Mouse (Mus musculus): Measurements from ENCODE around the gene Trpc1. TPM values are rescaled to one million over a fixed set of nuclear protein-coding genes. Genes with fewer than 3 reads are reported as not detected.

The Trpc1 gene
- total and polyA plus RNA-seq, 3 experiments, result 0.38 TPM; not detected in 2

DNA sequence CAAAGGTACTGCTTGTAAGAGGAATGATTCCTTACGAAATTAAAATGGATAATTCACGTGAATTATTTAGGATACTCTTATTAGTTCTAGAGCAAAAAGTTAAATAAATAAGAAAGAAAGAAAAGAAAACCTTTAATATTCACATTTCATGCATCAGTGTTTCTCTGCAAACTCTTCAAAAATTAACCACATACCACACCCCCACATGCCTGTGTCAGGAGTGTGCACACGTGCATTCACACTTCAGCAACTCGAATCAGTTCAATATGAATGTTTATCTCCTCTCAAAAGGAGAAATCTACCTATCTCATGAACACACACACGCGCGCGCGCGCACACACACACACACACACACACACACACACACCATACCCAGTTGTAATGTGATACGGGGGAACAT is 69.5 kb downstream of the Trpc1 start:
- H3K36me3 ChIP-seq (replicated peaks), result no peaks in the 10 kb centered on the region
- no peaks in the 10 kb centered on the region for H3K4me1 ChIP-seq (ENCODE audit: insufficient read depth, low read depth, low read length)
- DNase-seq (ENCODE audit: low spot score), result no peak
- no peak for TF ChIP-seq GATA2 (IDR thresholded peaks at IDR 0.05; ENCODE audit: borderline replicate concordance, low read depth, low read length)
- no peak for TF ChIP-seq GATA1 (IDR thresholded peaks at IDR 0.05; ENCODE audit: borderline replicate concordance, low read length)
- no peak for TF ChIP-seq TAL1 (conservative IDR thresholded peaks at IDR 0.05; ENCODE audit: low read depth, low read length)
- no peak for TF ChIP-seq POLR2AphosphoS5 (IDR thresholded peaks at IDR 0.05; ENCODE audit: insufficient replicate concordance, low read depth, low read length)
- no peak for TF ChIP-seq CTCF (IDR thresholded peaks at IDR 0.05; ENCODE audit: low read depth, low read length)
- H3K27me3 ChIP-seq (ENCODE audit: insufficient read depth, low read length), result no peaks in the 10 kb centered on the region; the same call in 1 of the 2 replicates
- no peak overlapping the region for H3K4me3 ChIP-seq (ENCODE audit: low read depth, low read length)
- H3K9me3 ChIP-seq (replicated peaks), result peaks cover 2% of the 10 kb centered on the region; the same call in 1 of the 2 replicates
- no peak for ATAC-seq (ENCODE audit: extremely low read depth, insufficient number of reproducible peaks, low FRiP score, poor library complexity, severe bottlenecking)

DNA sequence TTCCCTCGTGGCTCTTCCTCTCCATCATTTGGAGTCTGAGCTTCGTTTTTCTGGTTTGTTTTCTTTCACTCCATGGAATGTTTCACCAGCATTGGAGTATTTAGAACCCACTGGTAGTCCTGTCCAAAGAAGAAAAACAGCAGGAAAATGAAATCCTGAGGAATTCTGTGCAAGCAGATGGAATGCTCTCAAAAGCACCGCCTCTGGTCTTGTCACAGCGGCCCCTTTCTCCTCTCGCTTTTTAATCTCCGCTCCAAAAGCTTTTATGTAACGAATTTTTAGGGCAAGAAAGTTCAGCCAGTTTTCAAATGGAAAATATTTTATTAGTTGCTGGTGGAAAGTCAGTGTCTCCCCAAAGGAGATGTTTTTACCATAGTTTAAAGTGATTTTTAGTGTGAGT is 70.2 kb downstream of the Trpc1 start:
- DNase-seq (ENCODE audit: low spot score) (no peak), ATAC-seq (ENCODE audit: extremely low read depth, insufficient number of reproducible peaks, low FRiP score, poor library complexity, severe bottlenecking) (no peak)
- no peaks in the 10 kb centered on the region for H3K36me3 ChIP-seq (replicated peaks)
- no peak for TF ChIP-seq GATA1 (IDR thresholded peaks at IDR 0.05; ENCODE audit: borderline replicate concordance, low read length)
- TF ChIP-seq GATA2 (IDR thresholded peaks at IDR 0.05; ENCODE audit: borderline replicate concordance, low read depth, low read length), result no peak
- TF ChIP-seq TAL1 (conservative IDR thresholded peaks at IDR 0.05; ENCODE audit: low read depth, low read length), result no peak
- no peak for TF ChIP-seq CTCF (IDR thresholded peaks at IDR 0.05; ENCODE audit: low read depth, low read length)
- TF ChIP-seq POLR2AphosphoS5 (IDR thresholded peaks at IDR 0.05; ENCODE audit: insufficient replicate concordance, low read depth, low read length), result no peak
- H3K4me1 ChIP-seq (ENCODE audit: insufficient read depth, low read depth, low read length), result no peaks in the 10 kb centered on the region
- no peaks in the 10 kb centered on the region for H3K27me3 ChIP-seq (ENCODE audit: insufficient read depth, low read length)
- peaks cover 2% of the 10 kb centered on the region; the same call in 1 of the 2 replicates for H3K9me3 ChIP-seq (replicated peaks)
- no peak overlapping the region for H3K4me3 ChIP-seq (ENCODE audit: low read depth, low read length)

DNA sequence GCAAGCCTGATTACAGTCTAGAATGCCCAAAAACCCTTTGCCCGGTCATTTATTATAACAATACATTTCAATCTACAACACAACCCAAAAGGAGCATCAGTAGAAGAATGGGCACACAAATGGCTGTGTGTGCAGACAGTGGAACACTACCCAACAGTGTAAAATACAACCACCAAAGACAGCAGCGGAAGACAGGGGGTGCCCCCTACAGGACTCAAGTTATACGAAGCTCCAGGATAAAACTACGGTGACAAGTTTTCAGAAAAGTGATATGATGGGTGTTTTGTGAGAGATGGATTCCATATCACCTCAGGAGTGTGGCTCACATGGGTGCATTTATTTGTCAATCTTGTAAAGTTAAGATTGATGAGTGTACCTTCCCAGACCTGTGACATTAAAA is 74.2 kb downstream of the Trpc1 start:
- Histone ChIP-seq H3K27me3 (ENCODE audit: insufficient read depth, low read length) (no peaks in the 10 kb centered on the region), H3K4me3 (ENCODE audit: low read depth, low read length) (no peak overlapping the region), H3K4me1 (ENCODE audit: insufficient read depth, low read depth, low read length) (no peaks in the 10 kb centered on the region), H3K36me3 (replicated peaks) (no peaks in the 10 kb centered on the region), H3K9me3 (replicated peaks) (peaks cover 2% of the 10 kb centered on the region)
- ATAC-seq (ENCODE audit: extremely low read depth, insufficient number of reproducible peaks, low FRiP score, poor library complexity, severe bottlenecking) (no peak), DNase-seq (ENCODE audit: low spot score) (no peak)
- TF ChIP-seq GATA1 (IDR thresholded peaks at IDR 0.05; ENCODE audit: borderline replicate concordance, low read length), result no peak
- no peak for TF ChIP-seq GATA2 (IDR thresholded peaks at IDR 0.05; ENCODE audit: borderline replicate concordance, low read depth, low read length)
- TF ChIP-seq CTCF (IDR thresholded peaks at IDR 0.05; ENCODE audit: low read depth, low read length), result no peak
- TF ChIP-seq POLR2AphosphoS5 (IDR thresholded peaks at IDR 0.05; ENCODE audit: insufficient replicate concordance, low read depth, low read length), result no peak
- TF ChIP-seq TAL1 (conservative IDR thresholded peaks at IDR 0.05; ENCODE audit: low read depth, low read length), result no peak

DNA sequence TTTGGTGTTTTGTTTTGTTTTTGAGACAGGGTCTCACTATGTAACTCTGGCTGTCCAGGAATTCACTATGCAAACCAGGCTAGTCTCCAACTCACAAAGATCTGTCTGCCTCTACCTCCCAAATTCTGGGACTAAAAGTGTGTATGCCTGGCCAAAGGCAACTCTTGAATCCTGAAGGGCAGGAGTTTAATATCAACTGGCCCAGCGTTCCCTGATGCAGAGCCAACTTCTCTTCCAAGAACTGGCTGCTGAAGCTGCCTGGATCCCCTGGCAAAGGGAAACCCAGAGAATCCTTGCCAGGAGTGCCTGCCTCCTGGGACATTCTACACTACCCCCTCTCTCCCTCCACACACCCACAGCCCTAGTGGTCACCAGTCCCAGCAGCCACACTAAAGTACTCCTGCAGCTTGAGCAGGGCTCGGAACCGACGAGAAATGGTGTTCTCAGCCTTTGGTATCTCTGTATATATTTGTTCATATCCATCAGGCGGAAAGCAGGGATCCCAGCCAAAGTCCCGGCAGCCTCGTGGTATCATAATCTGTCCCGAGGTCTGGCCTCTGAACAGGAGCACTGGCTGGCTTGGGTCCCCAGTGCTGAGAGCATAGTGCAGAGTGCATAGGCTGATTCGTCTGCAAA is 75.0 kb downstream of the Trpc1 start:
- TF ChIP-seq POLR2AphosphoS5 (IDR thresholded peaks at IDR 0.05; ENCODE audit: insufficient replicate concordance, low read depth, low read length) (no peak), GATA2 (IDR thresholded peaks at IDR 0.05; ENCODE audit: borderline replicate concordance, low read depth, low read length) (no peak)
- no peak for ATAC-seq (ENCODE audit: extremely low read depth, insufficient number of reproducible peaks, low FRiP score, poor library complexity, severe bottlenecking)
- Histone ChIP-seq H3K4me3 (ENCODE audit: low read depth, low read length) (no peak overlapping the region), H3K4me1 (ENCODE audit: insufficient read depth, low read depth, low read length) (no peaks in the 10 kb centered on the region), H3K9me3 (replicated peaks) (peaks cover 2% of the 10 kb centered on the region), H3K27me3 (ENCODE audit: insufficient read depth, low read length) (no peaks in the 10 kb centered on the region), H3K36me3 (replicated peaks) (no peaks in the 10 kb centered on the region)
- no peak for DNase-seq (ENCODE audit: low spot score)

DNA sequence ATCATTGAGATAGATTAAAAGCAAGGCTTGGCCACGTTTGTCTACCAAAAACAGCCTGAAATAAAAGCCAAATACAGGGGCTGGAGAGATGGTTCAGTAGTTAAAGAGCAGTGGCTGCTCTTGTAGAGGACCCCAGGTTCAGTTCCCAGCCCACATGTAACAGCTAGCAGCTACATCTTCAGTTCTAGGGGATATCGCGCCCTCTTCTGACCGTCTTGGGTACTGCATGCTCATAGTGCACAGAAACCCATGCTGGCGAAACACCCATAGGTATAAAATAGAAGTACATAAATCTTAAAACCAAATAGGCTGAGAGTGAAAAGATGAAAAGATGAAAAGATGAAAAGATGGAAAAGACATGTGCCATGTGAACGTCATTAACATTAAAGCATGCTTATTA is 77.4 kb downstream of the Trpc1 start:
- Histone ChIP-seq H3K4me3 (ENCODE audit: low read depth, low read length) (no peak overlapping the region), H3K4me1 (ENCODE audit: insufficient read depth, low read depth, low read length) (no peaks in the 10 kb centered on the region), H3K27me3 (ENCODE audit: insufficient read depth, low read length) (no peaks in the 10 kb centered on the region), H3K9me3 (replicated peaks) (peaks cover 2% of the 10 kb centered on the region), H3K36me3 (replicated peaks) (no peaks in the 10 kb centered on the region)
- DNase-seq (ENCODE audit: low spot score) (no peak), ATAC-seq (ENCODE audit: extremely low read depth, insufficient number of reproducible peaks, low FRiP score, poor library complexity, severe bottlenecking) (no peak)
- no peak for TF ChIP-seq POLR2AphosphoS5 (IDR thresholded peaks at IDR 0.05; ENCODE audit: insufficient replicate concordance, low read depth, low read length)
- TF ChIP-seq GATA1 (IDR thresholded peaks at IDR 0.05; ENCODE audit: borderline replicate concordance, low read length), result no peak
- TF ChIP-seq TAL1 (conservative IDR thresholded peaks at IDR 0.05; ENCODE audit: low read depth, low read length), result no peak
- TF ChIP-seq CTCF (IDR thresholded peaks at IDR 0.05; ENCODE audit: low read depth, low read length), result no peak
- no peak for TF ChIP-seq GATA2 (IDR thresholded peaks at IDR 0.05; ENCODE audit: borderline replicate concordance, low read depth, low read length)

DNA sequence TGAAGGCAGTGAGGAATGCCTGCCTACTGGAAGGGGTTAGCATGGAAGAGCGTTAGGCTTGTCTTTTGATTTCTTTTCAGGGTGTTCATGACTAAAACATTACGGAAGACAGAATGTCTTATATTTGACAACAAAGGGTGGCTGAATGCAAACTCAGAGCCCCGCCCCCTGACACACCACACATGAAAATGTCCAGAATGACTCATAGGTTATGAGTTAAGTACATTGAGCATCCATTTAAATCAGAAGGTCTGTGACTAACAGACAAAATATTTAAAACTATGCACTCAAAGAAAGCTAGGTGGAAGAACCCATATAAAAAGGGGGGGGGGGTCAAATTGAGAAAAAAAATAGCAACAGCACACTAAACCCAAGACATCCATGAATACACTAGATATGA is 77.8 kb downstream of the Trpc1 start:
- no peaks in the 10 kb centered on the region for H3K36me3 ChIP-seq (replicated peaks)
- H3K27me3 ChIP-seq (ENCODE audit: insufficient read depth, low read length), result no peaks in the 10 kb centered on the region
- ATAC-seq (ENCODE audit: extremely low read depth, insufficient number of reproducible peaks, low FRiP score, poor library complexity, severe bottlenecking) (no peak), DNase-seq (ENCODE audit: low spot score) (no peak)
- no peak overlapping the region for H3K4me3 ChIP-seq (ENCODE audit: low read depth, low read length)
- H3K4me1 ChIP-seq (ENCODE audit: insufficient read depth, low read depth, low read length), result no peaks in the 10 kb centered on the region
- peaks cover 2% of the 10 kb centered on the region for H3K9me3 ChIP-seq (replicated peaks)
- TF ChIP-seq POLR2AphosphoS5 (IDR thresholded peaks at IDR 0.05; ENCODE audit: insufficient replicate concordance, low read depth, low read length), result no peak
- TF ChIP-seq GATA1 (IDR thresholded peaks at IDR 0.05; ENCODE audit: borderline replicate concordance, low read length), result no peak
- TF ChIP-seq CTCF (IDR thresholded peaks at IDR 0.05; ENCODE audit: low read depth, low read length), result no peak
- no peak for TF ChIP-seq GATA2 (IDR thresholded peaks at IDR 0.05; ENCODE audit: borderline replicate concordance, low read depth, low read length)
- no peak for TF ChIP-seq TAL1 (conservative IDR thresholded peaks at IDR 0.05; ENCODE audit: low read depth, low read length)
